In the genomic region with DNA sequence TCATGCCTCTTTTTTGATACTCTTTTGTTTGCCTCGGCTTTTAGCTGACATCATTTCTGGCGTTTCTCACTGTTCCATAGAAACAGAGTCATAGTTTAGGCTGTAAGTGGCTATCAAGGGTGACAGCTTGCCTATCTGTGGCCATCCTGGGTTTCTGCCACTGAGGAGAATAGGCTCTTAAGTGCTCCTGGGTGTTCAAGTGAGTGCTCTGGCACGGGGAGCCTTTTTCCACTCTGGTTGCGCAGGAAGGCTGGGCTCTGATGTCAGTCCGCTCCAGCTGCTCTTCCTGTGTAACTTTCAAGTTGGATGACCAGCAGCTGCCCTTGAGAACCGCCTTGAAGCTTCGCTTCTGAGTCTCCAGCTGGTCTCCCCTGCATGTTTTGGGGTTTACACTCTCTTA, we compare ENCODE assay signal across 9 mouse cellular contexts. TPM values are rescaled to one million over a fixed set of nuclear protein-coding genes. Genes with fewer than 3 reads are reported as not detected.
DNase-seq lines count a peak whose midpoint lies in the region; ATAC-seq lines count a peak whose summit lies in the region.
"Had no signal": no experiment of that assay in that cellular context is flagged by ENCODE, and none has a peak within 500 bp of the region (broad histone marks: within the 10 kb centered on the region; RNA-seq: fewer than 3 reads in every experiment).

No protein-coding gene starts in this region.

- H3K9ac ChIP-seq in kidney, embryonic 15.5 days: no peak overlapping the region
- no peak overlapping the region for H3K9ac ChIP-seq in forebrain, embryonic 13.5 days

- no peaks in the 10 kb centered on the region for H3K4me1 ChIP-seq in kidney, embryonic 15.5 days
- no peaks in the 10 kb centered on the region for H3K4me1 ChIP-seq in forebrain, embryonic 13.5 days

- no peaks in the 10 kb centered on the region for H3K9me3 ChIP-seq in kidney, embryonic 15.5 days (replicated peaks)
- no peaks in the 10 kb centered on the region for H3K9me3 ChIP-seq in forebrain, embryonic 13.5 days (replicated peaks)

- 69% methylated on average over 7 of the region's 7 CpGs for WGBS in kidney, embryonic 15.5 days
- 62% methylated on average over 7 of the region's 7 CpGs for WGBS in forebrain, embryonic 13.5 days

- H3K27ac ChIP-seq in kidney, embryonic 15.5 days: no peak overlapping the region
- H3K27ac ChIP-seq in forebrain, embryonic 13.5 days: no peak overlapping the region

- ATAC-seq in kidney, embryonic 15.5 days (replicated peaks; ENCODE audit: low FRiP score): no peak
- ATAC-seq in forebrain, embryonic 13.5 days: no peak

- no peaks in the 10 kb centered on the region for H3K27me3 ChIP-seq in kidney, embryonic 15.5 days
- no peaks in the 10 kb centered on the region for H3K27me3 ChIP-seq in forebrain, embryonic 13.5 days

- H3K36me3 ChIP-seq in kidney, embryonic 15.5 days: no peaks in the 10 kb centered on the region
- no peaks in the 10 kb centered on the region for H3K36me3 ChIP-seq in forebrain, embryonic 13.5 days (ENCODE audit: poor library complexity, severe bottlenecking)

- no peak overlapping the region for H3K4me2 ChIP-seq in kidney, embryonic 15.5 days
- no peak overlapping the region for H3K4me2 ChIP-seq in forebrain, embryonic 13.5 days

- DNase-seq in kidney, adult 18-20 months: peak; percentile 18
- peak; percentile 99 for DNase-seq in heart, adult 11 months
- DNase-seq in kidney, adult 9 months: peak; percentile 57
- peak; percentile 89 for DNase-seq in skeletal muscle tissue, adult 2 months (ENCODE audit: low read depth, low spot score)
- DNase-seq in cerebellum, adult 11 months: no peak
- no peak for DNase-seq in thymus, adult 18-20 months
- DNase-seq: layer of hippocampus, postnatal 36 days had no signal

- H3K4me3 ChIP-seq in kidney, embryonic 15.5 days (replicated peaks): no peak overlapping the region
- H3K4me3 ChIP-seq in forebrain, embryonic 13.5 days: no peak overlapping the region

RNA-seq across cellular contexts. Expression of a gene that starts 42.2 kb away (rescaled TPM):
- 11.3 and 11.8 TPM in 2 replicates for polyA plus RNA-seq in kidney, embryonic 15.5 days (2015; fragmentation: Nextera tagmentation; extraction: Ambion mirVana)
- polyA plus RNA-seq in forebrain, embryonic 13.5 days (2015; fragmentation: Nextera tagmentation; extraction: Ambion mirVana): 25.0 and 32.5 TPM in 2 replicates

RNA-seq across cellular contexts. Expression of a gene that starts 53.9 kb away (rescaled TPM):
- polyA plus RNA-seq in kidney, embryonic 15.5 days (2015; fragmentation: Nextera tagmentation; extraction: Ambion mirVana): 26.4 and 29.7 TPM in 2 replicates
- polyA plus RNA-seq in forebrain, embryonic 13.5 days (2015; fragmentation: Nextera tagmentation; extraction: Ambion mirVana): 48.7 and 53.1 TPM in 2 replicates

Comparison
In these comparisons a context has a peak if more than half of its experiments do, and no peak if none do; other contexts are left out.
1. DNase-seq: peak in kidney, adult 18-20 months (single experiment), heart, adult 11 months (single experiment), kidney, adult 9 months (single experiment) and skeletal muscle tissue, adult 2 months (single experiment); none in cerebellum, adult 11 months (single experiment) and thymus, adult 18-20 months (0 of 2).